Mouse (Mus musculus) thymus, adult 2 months (tissue): ENCODE data around the gene Smim5.

Experiments used
- CTCF ChIP-seq: fragments of 200-500 bp; IDR thresholded peaks from 2 replicates; pipeline ENCODE4 v1.5.1; 2012; ENCODE audit warnings: mild to moderate bottlenecking, control low read depth, low read length, moderate library complexity, borderline replicate concordance; ENCODE audit not compliant: control insufficient read depth, poor library complexity, insufficient read depth; ENCODE audit errors: extremely low read depth
- POLR2A ChIP-seq: fragments of 200-500 bp; IDR thresholded peaks from 2 replicates; pipeline ENCODE4 v1.6.1; 2012; ENCODE audit warnings: mild to moderate bottlenecking, low read length, control low read depth, moderate library complexity; ENCODE audit not compliant: control insufficient read depth, poor library complexity, insufficient read depth; ENCODE audit errors: extremely low read depth

DNA sequence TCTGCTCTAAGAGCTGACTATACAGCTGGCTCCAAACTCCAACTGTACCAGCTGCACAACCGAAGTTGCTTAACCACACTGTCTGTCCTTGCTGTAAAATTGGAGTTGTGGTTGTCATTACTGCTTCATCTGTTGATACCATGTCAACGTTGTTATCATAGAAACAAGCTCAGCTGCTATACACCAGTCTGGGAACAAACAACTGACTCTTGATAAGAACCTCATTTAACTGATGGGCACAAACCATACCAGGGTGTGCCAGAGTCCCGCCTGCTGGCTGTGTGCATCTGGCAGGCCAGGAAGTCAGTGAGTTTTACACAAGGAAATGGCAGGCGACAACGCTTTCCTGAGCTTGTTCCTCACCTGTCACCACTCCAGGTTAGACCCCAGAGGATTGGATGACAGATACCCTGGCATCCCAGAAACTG lies 11.4 kb downstream of the Smim5 start:
- TF ChIP-seq POLR2A (no peak), CTCF (no peak)
